Mouse (Mus musculus): Measurements from ENCODE around the gene Plekhg1.

- TF ChIP-seq CTCF (IDR thresholded peaks at IDR 0.05; ENCODE audit: borderline replicate concordance, insufficient read depth, low read length) (no peak), POLR2A (IDR thresholded peaks at IDR 0.05; ENCODE audit: low read depth, low read length) (no peak)
Measured at GRCm38 (mm10) chr10:3793825-3794224, 53.7 kb downstream of the Plekhg1 start.
